Mouse (Mus musculus) bone marrow macrophage, adult 2 months (primary cell): ENCODE measurements around the gene Slc7a10. TPM values are rescaled to one million over a fixed set of nuclear protein-coding genes. Genes with fewer than 3 reads are reported as not detected.
"Not testable (repeated sequence)": the region's sequence is repeated elsewhere in the genome, so short reads cannot be mapped to it uniquely, and the experiment has no call there.

Experiments used
- H3K27ac ChIP-seq: 2 replicates; pipeline ENCODE4 v1.5.1; 2012; ENCODE audit warnings: low read depth, low read length; ENCODE audit not compliant: insufficient read depth
- H3K4me1 ChIP-seq: 2 replicates; pipeline ENCODE4 v1.6.1; 2012; ENCODE audit warnings: low read length; ENCODE audit not compliant: control insufficient read depth, insufficient read depth
- H3K4me3 ChIP-seq: 2 replicates; pipeline ENCODE4 v1.5.1; 2012; ENCODE audit warnings: mild to moderate bottlenecking, low read length, moderate library complexity; ENCODE audit not compliant: insufficient read depth
- CTCF ChIP-seq: IDR thresholded peaks from 2 replicates; pipeline ENCODE4 v1.5.1; 2012; ENCODE audit warnings: low read depth, mild to moderate bottlenecking, low read length, moderate library complexity
- POLR2A ChIP-seq: IDR thresholded peaks from 2 replicates; pipeline ENCODE4 v1.6.1; 2012; ENCODE audit warnings: mild to moderate bottlenecking, low read depth, low read length, borderline replicate concordance
- polyA plus RNA-seq: library from polyadenylated mRNA; stranded (reverse); fragments of >200 nt; gene quantifications from 2 replicates; pipeline ENCODE4 v1.2.4, GENCODE M21; 2012; ENCODE audit not compliant: missing spikeins, insufficient read depth, insufficient read length

Slc7a10 gene
- polyA plus RNA-seq, 1 experiment, result not detected

- Histone ChIP-seq H3K4me3 (peak overlapping the region; percentile 85), H3K27ac (peak overlapping the region; percentile 72), H3K4me1 (peaks cover 3% of the 10 kb centered on the region)
- no peak for TF ChIP-seq CTCF
- TF ChIP-seq POLR2A, result no peak
These were observed 48.4 kb downstream of the Slc7a10 start for GRCm38 (mm10) chr7:35234361-35235245.

DNA sequence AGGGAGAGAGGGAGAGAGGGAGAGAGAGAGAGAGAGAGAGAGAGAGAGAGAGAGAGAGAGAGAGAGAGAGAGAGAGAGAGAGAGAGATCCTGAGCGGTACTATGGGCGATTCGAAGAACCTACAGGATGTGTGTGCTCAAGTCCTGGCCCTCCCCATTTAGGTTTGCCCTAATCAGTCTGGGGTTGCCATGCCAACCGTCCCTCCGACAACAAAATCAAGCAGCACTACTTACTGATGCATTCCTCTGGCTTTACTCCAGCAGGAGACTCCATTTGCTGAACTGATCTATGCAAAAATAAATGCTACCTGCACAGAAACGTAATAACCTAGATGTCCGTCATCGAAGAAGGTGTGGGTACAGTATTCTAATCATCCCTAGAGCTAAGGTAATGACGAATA lies 49.1 kb downstream of the Slc7a10 start:
- Histone ChIP-seq H3K4me3 (peak overlapping the region; percentile 85), H3K27ac (no peak overlapping the region), H3K4me1 (peaks cover 3% of the 10 kb centered on the region)
- no peak for TF ChIP-seq CTCF
- TF ChIP-seq POLR2A, result no peak

DNA sequence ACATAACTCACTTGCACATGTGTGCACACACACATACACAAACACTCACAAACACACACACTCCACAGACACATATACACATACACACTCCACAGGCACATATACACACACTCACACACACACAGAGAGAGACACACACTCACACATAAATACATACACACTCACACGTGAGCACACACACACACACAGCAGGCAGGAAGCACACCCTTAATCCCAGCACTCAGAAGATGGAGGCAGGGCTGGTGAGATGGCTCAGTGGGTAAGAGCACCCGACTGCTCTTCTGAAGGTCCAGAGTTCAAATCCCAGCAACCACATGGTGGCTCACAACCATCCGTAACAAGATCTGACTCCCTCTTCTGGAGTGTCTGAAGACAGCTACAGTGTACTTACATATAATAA lies 51.8 kb downstream of the Slc7a10 start:
- not testable (repeated sequence) for H3K4me3 ChIP-seq, H3K4me1 ChIP-seq, H3K27ac ChIP-seq

Other genes with a start within 250 kb of the Slc7a10 start
- gene Cebpg, start 129.8 kb upstream of the Slc7a10 start, polyA plus RNA-seq, result 42.6 and 43.2 TPM in 2 replicates
- gene Cebpa, start 67.1 kb upstream of the Slc7a10 start, polyA plus RNA-seq, result 78.9 and 79.1 TPM in 2 replicates
- 0.20 TPM in 1 of 2 replicates, not detected in the other for gene Lrp3, start 29.1 kb downstream of the Slc7a10 start, polyA plus RNA-seq
- 9.5 and 13.2 TPM in 2 replicates for gene Gpatch1, start 132.1 kb downstream of the Slc7a10 start, polyA plus RNA-seq
- 0.20 TPM in 1 of 2 replicates, not detected in the other for gene Rhpn2, start 147.8 kb downstream of the Slc7a10 start, polyA plus RNA-seq
- gene Faap24, start 210.5 kb downstream of the Slc7a10 start, polyA plus RNA-seq, result 8.1 and 8.5 TPM in 2 replicates
- gene Cep89, start 210.7 kb downstream of the Slc7a10 start, polyA plus RNA-seq, result 16.6 and 16.9 TPM in 2 replicates